Mouse (Mus musculus) liver, embryonic 14.5 days (tissue): Measurements from ENCODE around the gene Cacna1i. TPM values are rescaled to one million over a fixed set of nuclear protein-coding genes. Genes with fewer than 3 reads are reported as not detected.

Experiments used
- ATAC-seq: fragments of 200-750 bp; cut with Nextera tagmentation; 2 replicates; pipeline ENCODE4 v1.8.0; 2017; ENCODE audit warnings: moderate number of reproducible peaks, mild to moderate bottlenecking, moderate library complexity; ENCODE audit not compliant: insufficient read depth
- DNase-seq, 3 experiments: peaks; one replicate each; pipeline ENCODE4 v3.0.0-alpha.2; 2012 to 2013; ENCODE audit warnings: low read depth in 3 of 3, low spot score in 3 of 3
- H3K27ac ChIP-seq: fragments of 300-500 bp; sonication (generic); 2 replicates; pipeline ENCODE4 v1.5.1; 2014; ENCODE audit warnings: moderate library complexity, mild to moderate bottlenecking, control low read depth, inconsistent platforms
- H3K27me3 ChIP-seq: fragments of 300-500 bp; sonication (generic); 2 replicates; pipeline ENCODE4 v1.6.1; 2014; ENCODE audit warnings: mild to moderate bottlenecking, low read length, moderate library complexity; ENCODE audit not compliant: control insufficient read depth, insufficient read depth
- H3K36me3 ChIP-seq: fragments of 300-500 bp; sonication (generic); replicated peaks from 2 replicates; pipeline ENCODE4 v1.6.1; 2014; ENCODE audit warnings: low read depth; ENCODE audit not compliant: control insufficient read depth, insufficient read depth
- H3K4me1 ChIP-seq, 2 experiments: fragments of 200-500 bp in 1 of 2; fragments of 300-500 bp in 1 of 2; sonication (generic) in 1 of 2; replicated peaks; 2 replicates each; pipeline ENCODE4 v1.6.1; 2012 to 2014; ENCODE audit warnings: antibody characterized with exemption in 1 of 2, inconsistent platforms in 1 of 2, low read length in 1 of 2; ENCODE audit not compliant: control insufficient read depth in 2 of 2, insufficient read depth in 2 of 2
- H3K4me2 ChIP-seq: fragments of 300-500 bp; sonication (generic); 2 replicates; pipeline ENCODE4 v1.6.1; 2014; ENCODE audit warnings: low read depth, mild to moderate bottlenecking, control low read depth, moderate library complexity
- H3K4me3 ChIP-seq, 2 experiments: fragments of 200-500 bp in 1 of 2; fragments of 300-500 bp in 1 of 2; sonication (generic) in 1 of 2; 2 replicates each; pipeline ENCODE4 v1.5.1; 2012 to 2014; ENCODE audit warnings: low read depth in 2 of 2, low read length in 2 of 2, mild to moderate bottlenecking in 2 of 2, control low read depth in 1 of 2, inconsistent platforms in 1 of 2, moderate library complexity in 1 of 2; ENCODE audit not compliant: insufficient read depth in 1 of 2
- H3K9ac ChIP-seq: fragments of 300-500 bp; sonication (generic); replicated peaks from 2 replicates; pipeline ENCODE4 v1.6.1; 2014; ENCODE audit warnings: mild to moderate bottlenecking, control low read depth, moderate library complexity
- H3K9me3 ChIP-seq: fragments of 300-500 bp; sonication (generic); 2 replicates; pipeline ENCODE4 v1.6.1; 2016; ENCODE audit warnings: low read length, mixed read lengths; ENCODE audit not compliant: control insufficient read depth
- CTCF ChIP-seq: IDR thresholded peaks from 2 replicates; pipeline ENCODE4 v1.5.1; 2016; ENCODE audit warnings: antibody characterized with exemption, low read depth, control low read depth
- EP300 ChIP-seq: IDR thresholded peaks from 2 replicates; pipeline ENCODE4 v1.6.1; 2016; ENCODE audit warnings: antibody characterized with exemption, low read depth
- WGBS: fragments of 180-500 bp; shearing (Covaris S2); extraction: QIAGEN DNeasy Blood & Tissue Kit; methylation state at CpG from one replicate; pipeline ENCODE4 v1.1.7; 2014; ENCODE audit not compliant: insufficient replicate concordance; 5-methylcytosine and 5-hydroxymethylcytosine counted together
- polyA plus RNA-seq, 2 experiments: library from polyadenylated mRNA; depleted of rRNA in 1 of 2; stranded (reverse) in 1 of 2; unstranded in 1 of 2; fragments of >200 nt; fragmentation: Nextera tagmentation in 1 of 2; extraction: Ambion mirVana in 1 of 2; gene quantifications; 2 replicates each; pipeline versions ENCODE4 v1.2.1 to v1.2.3; 2012 to 2014

The Cacna1i gene
- polyA plus RNA-seq, 2 experiments = 0.01 TPM

DNA sequence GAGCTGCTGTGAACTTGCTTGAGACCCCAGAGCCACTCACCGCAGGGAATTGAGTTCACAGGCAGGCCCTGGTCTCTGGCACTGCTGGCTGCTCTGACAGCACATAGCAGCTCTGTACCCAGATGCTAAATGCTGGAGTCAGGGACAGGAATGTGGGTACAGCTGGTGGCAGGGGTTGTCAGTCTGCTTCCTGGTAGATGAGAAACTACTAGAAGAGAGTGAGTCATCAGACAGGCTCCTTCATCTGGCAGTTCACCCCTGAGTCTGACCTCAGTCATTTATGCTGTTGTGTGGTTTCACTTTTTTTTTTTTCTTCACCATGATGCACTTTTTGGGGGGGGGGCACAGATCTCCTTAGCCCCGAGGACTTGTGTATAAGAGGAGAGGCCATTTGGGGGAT lies 32.3 kb downstream of the Cacna1i start:
- WGBS = 24% methylated on average over 2 of the region's 2 CpGs
- no peak for TF ChIP-seq CTCF
- no peak for TF ChIP-seq EP300
- ATAC-seq = no peak
- Histone ChIP-seq H3K9me3 (no peaks in the 10 kb centered on the region), H3K4me3 (no peak overlapping the region), H3K9ac (no peak overlapping the region), H3K27me3 (no peaks in the 10 kb centered on the region), H3K27ac (no peak overlapping the region), H3K4me1 (no peaks in the 10 kb centered on the region), H3K4me2 (no peak overlapping the region), H3K36me3 (no peaks in the 10 kb centered on the region)
- no peak for DNase-seq

- Histone ChIP-seq H3K27me3 (no peaks in the 10 kb centered on the region), H3K27ac (no peak overlapping the region), H3K36me3 (no peaks in the 10 kb centered on the region), H3K4me2 (no peak overlapping the region), H3K9me3 (no peaks in the 10 kb centered on the region), H3K9ac (no peak overlapping the region), H3K4me1 (no peaks in the 10 kb centered on the region), H3K4me3 (no peak overlapping the region)
- WGBS = 55% methylated on average over 6 of the region's 6 CpGs
- DNase-seq (no peak), ATAC-seq (no peak)
- TF ChIP-seq CTCF (no peak), EP300 (no peak)
Measured at GRCm38 (mm10) chr15:80319921-80320320, 32.9 kb downstream of the Cacna1i start.

GRCm38 (mm10) chr15:80325207-80325606 lies 38.2 kb downstream of the Cacna1i start:
- Histone ChIP-seq H3K27ac (no peak overlapping the region), H3K27me3 (no peaks in the 10 kb centered on the region), H3K4me1 (no peaks in the 10 kb centered on the region), H3K36me3 (no peaks in the 10 kb centered on the region), H3K9ac (no peak overlapping the region), H3K9me3 (no peaks in the 10 kb centered on the region), H3K4me2 (no peak overlapping the region), H3K4me3 (no peak overlapping the region)
- 57% methylated on average over 2 of the region's 2 CpGs for WGBS
- no peak for TF ChIP-seq EP300
- TF ChIP-seq CTCF = no peak
- no peak for DNase-seq
- no peak for ATAC-seq

GRCm38 (mm10) chr15:80325756-80326155 lies 38.7 kb downstream of the Cacna1i start:
- Histone ChIP-seq H3K9me3 (no peaks in the 10 kb centered on the region), H3K9ac (no peak overlapping the region), H3K27ac (no peak overlapping the region), H3K4me1 (no peaks in the 10 kb centered on the region), H3K36me3 (no peaks in the 10 kb centered on the region), H3K4me3 (no peak overlapping the region), H3K4me2 (no peak overlapping the region), H3K27me3 (no peaks in the 10 kb centered on the region)
- DNase-seq (no peak), ATAC-seq (no peak)
- TF ChIP-seq CTCF (no peak), EP300 (no peak)
- 41% methylated on average over 9 of the region's 9 CpGs for WGBS

DNA sequence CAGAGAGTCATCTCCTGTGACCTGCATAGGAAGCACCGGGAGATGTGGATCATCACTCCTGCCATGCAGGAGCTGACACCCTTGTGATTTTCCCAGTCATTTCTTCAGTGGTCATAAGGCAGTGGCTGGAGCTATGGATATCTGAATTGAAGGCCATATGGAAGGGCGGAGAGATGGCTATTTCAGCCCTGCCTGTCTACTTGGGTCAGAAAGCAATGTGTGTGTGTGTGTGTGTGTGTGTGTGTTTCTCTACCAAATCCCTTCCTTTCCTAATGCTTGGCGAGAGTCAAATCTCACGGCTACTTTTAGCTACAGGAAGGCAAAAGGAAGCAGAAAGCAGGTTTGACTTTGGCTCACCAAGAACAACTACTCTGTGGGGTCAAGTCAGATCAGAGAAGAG lies 39.9 kb downstream of the Cacna1i start:
- H3K9me3 ChIP-seq = no peaks in the 10 kb centered on the region
- DNase-seq (no peak), ATAC-seq (no peak)
- no peak overlapping the region for H3K9ac ChIP-seq
- no peak overlapping the region for H3K4me2 ChIP-seq
- H3K4me3 ChIP-seq = no peak overlapping the region
- TF ChIP-seq CTCF (no peak), EP300 (no peak)
- H3K4me1 ChIP-seq = no peaks in the 10 kb centered on the region
- WGBS = 61% methylated on average over 4 of the region's 4 CpGs
- no peak overlapping the region for H3K27ac ChIP-seq
- H3K36me3 ChIP-seq = no peaks in the 10 kb centered on the region
- H3K27me3 ChIP-seq = no peaks in the 10 kb centered on the region
